Mouse (Mus musculus) lung, adult 18-20 months (tissue): ENCODE measurements at regions not wholly inside any gene's neighbourhood (a gene's known extent, or its start where the extent isn't known, plus 50 kb on each side); places are given as distances from the start of the nearest gene placed in this dataset.

Source experiments
- DNase-seq, 2 experiments: peaks; one replicate each; pipeline ENCODE4 v3.0.0; 2022; ENCODE audit warnings: mixed read lengths in 2 of 2

- DNase-seq, result no peak
Observed at GRCm38 (mm10) chr15:72322127-72322526, 1512.2 kb upstream of the Gm6569 start.

- DNase-seq, result no peak
Observed at GRCm38 (mm10) chr15:72323158-72323557, 1511.2 kb upstream of the Gm6569 start.

GRCm38 (mm10) chr15:72331262-72331661 lies 1503.1 kb upstream of the Gm6569 start:
- no peak for DNase-seq

- no peak for DNase-seq
Observed at GRCm38 (mm10) chr15:72334497-72334896, 1499.9 kb upstream of the Gm6569 start.

- no peak for DNase-seq
Observed at GRCm38 (mm10) chr15:72339629-72340028, 1494.7 kb upstream of the Gm6569 start.

- no peak for DNase-seq
Observed at GRCm38 (mm10) chr15:72341991-72342390, 1492.4 kb upstream of the Gm6569 start.

- no peak for DNase-seq
Observed at GRCm38 (mm10) chr15:72342504-72342903, 1491.9 kb upstream of the Gm6569 start.

- no peak for DNase-seq
Observed at GRCm38 (mm10) chr15:72343794-72344193, 1490.6 kb upstream of the Gm6569 start.

GRCm38 (mm10) chr15:72353371-72353770 lies 1481.0 kb upstream of the Gm6569 start:
- no peak for DNase-seq

- no peak for DNase-seq
Observed at GRCm38 (mm10) chr15:72355626-72356025, 1478.7 kb upstream of the Gm6569 start.

- DNase-seq, result no peak
Observed at GRCm38 (mm10) chr15:72359636-72360035, 1474.7 kb upstream of the Gm6569 start.

- DNase-seq, result no peak
Observed at GRCm38 (mm10) chr15:72360049-72360448, 1474.3 kb upstream of the Gm6569 start.

- no peak for DNase-seq
Observed at GRCm38 (mm10) chr15:72360463-72361030, 1473.8 kb upstream of the Gm6569 start.

- no peak for DNase-seq
Observed at GRCm38 (mm10) chr15:72373041-72373440, 1461.3 kb upstream of the Gm6569 start.

- DNase-seq, result no peak
Observed at GRCm38 (mm10) chr15:72377201-72377600, 1457.2 kb upstream of the Gm6569 start.

GRCm38 (mm10) chr15:72379291-72379690 lies 1455.1 kb upstream of the Gm6569 start:
- DNase-seq, result no peak

GRCm38 (mm10) chr15:72381164-72381563 lies 1453.2 kb upstream of the Gm6569 start:
- DNase-seq, result no peak

- no peak for DNase-seq
Observed at GRCm38 (mm10) chr15:72381744-72382143, 1452.6 kb upstream of the Gm6569 start.

GRCm38 (mm10) chr15:72382521-72382920 lies 1451.8 kb upstream of the Gm6569 start:
- DNase-seq, result no peak

GRCm38 (mm10) chr15:72383062-72383461 lies 1451.3 kb upstream of the Gm6569 start:
- no peak for DNase-seq

- no peak for DNase-seq
Observed at GRCm38 (mm10) chr15:72383470-72383869, 1450.9 kb upstream of the Gm6569 start.

GRCm38 (mm10) chr15:72393226-72393625 lies 1441.1 kb upstream of the Gm6569 start:
- DNase-seq, result no peak

GRCm38 (mm10) chr15:72411956-72412355 lies 1422.4 kb upstream of the Gm6569 start:
- DNase-seq, result no peak
